Comparison of ENCODE assay signal across 28 mouse cellular contexts in the genomic region with DNA sequence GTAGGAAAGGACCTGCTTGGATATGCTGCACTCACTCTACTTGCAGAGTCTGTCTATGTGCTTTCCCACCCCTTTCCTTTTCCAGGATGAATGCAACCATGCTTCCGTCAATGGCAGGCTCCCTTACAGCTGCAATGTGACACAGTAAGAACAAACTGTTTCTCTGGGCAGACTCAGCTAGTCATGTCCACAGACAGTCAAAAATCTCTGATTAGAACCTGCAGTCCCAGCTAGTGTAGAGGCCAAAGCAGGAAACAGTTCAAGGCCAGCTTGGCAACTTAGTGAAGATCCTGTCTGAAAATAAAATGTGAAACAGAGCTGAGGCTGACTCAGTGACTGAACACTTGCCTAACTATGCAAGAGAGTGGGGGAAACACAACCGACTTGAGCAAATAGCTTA. TPM values are rescaled to one million over a fixed set of nuclear protein-coding genes. Genes with fewer than 3 reads are reported as not detected.
A peak's percentile ranks its signal among the peaks of the same experiment; 100 is the strongest.
DNase-seq lines count a peak whose midpoint lies in the region; TF ChIP-seq lines count a peak whose summit lies in the region.
"Had no signal": no experiment of that assay in that cellular context is flagged by ENCODE, and none has a peak within 500 bp of the region (broad histone marks: within the 10 kb centered on the region; RNA-seq: fewer than 3 reads in every experiment).

No protein-coding gene starts in this region.

- 77% methylated on average over 2 of the region's 2 CpGs for WGBS in cerebellum, adult 2 months

- no peaks in the 10 kb centered on the region for H3K27me3 ChIP-seq in cerebellum, adult 2 months (ENCODE audit: control insufficient read depth, insufficient read depth, low read length)
- H3K27me3 ChIP-seq: embryonic facial prominence, embryonic 12.5 days; heart, embryonic 13.5 days; hindbrain, embryonic 15.5 days; intestine, embryonic 15.5 days; liver, embryonic 15.5 days; lung, embryonic 15.5 days; Patski had no signal

- no peak for TF ChIP-seq CTCF in cerebellum, adult 2 months (IDR thresholded peaks at IDR 0.05; ENCODE audit: borderline replicate concordance, insufficient read depth, low read depth, low read length)

- no peak for TF ChIP-seq POLR2A in cerebellum, adult 2 months (IDR thresholded peaks at IDR 0.05; ENCODE audit: borderline replicate concordance, insufficient read depth, low read length)

- no peak overlapping the region for H3K4me3 ChIP-seq in cerebellum, adult 2 months (replicated peaks; ENCODE audit: insufficient read depth, low read depth, low read length)
- H3K4me3 ChIP-seq: embryonic facial prominence, embryonic 12.5 days; erythroblast, embryonic 14.5 days; heart, embryonic 13.5 days; hindbrain, embryonic 15.5 days; intestine, embryonic 15.5 days; limb, embryonic 10.5 days; liver, embryonic 15.5 days; lung, embryonic 15.5 days had no signal

- no peak overlapping the region for H3K27ac ChIP-seq in cerebellum, adult 2 months (ENCODE audit: insufficient read depth, low read length)
- H3K27ac ChIP-seq: embryonic facial prominence, embryonic 12.5 days; heart, embryonic 13.5 days; hindbrain, embryonic 15.5 days; intestine, embryonic 15.5 days; limb, embryonic 10.5 days; liver, embryonic 15.5 days; lung, embryonic 15.5 days; macrophage had no signal

- peak; percentile 39 for DNase-seq in adrenal gland, postnatal 14 days
- DNase-seq in adrenal gland, postnatal 10 days = no peak
- DNase-seq in gastrocnemius, postnatal 25 days = peak; percentile 48
- no peak for DNase-seq in gastrocnemius, postnatal 4 days (ENCODE audit: low spot score in 2 of 2)
- DNase-seq in lung, postnatal 36 days = peak; percentile 22
- DNase-seq in lung, postnatal 10 days = no peak
- peak; percentile 70 for DNase-seq in skeletal muscle tissue, adult 2 months (ENCODE audit: low read depth, low spot score)
- DNase-seq in cerebellum, adult 2 months = no peak
- DNase-seq: cerebellum, adult 18-20 months; kidney, adult 8-10 months; liver; thymus, adult 18-20 months; thymus, postnatal 36 days had no signal

- no peaks in the 10 kb centered on the region for H3K4me1 ChIP-seq in cerebellum, adult 2 months (ENCODE audit: control insufficient read depth, insufficient read depth, low read length)
- H3K4me1 ChIP-seq: embryonic facial prominence, embryonic 12.5 days; heart, embryonic 13.5 days; hindbrain, embryonic 15.5 days; intestine, embryonic 15.5 days; limb, embryonic 10.5 days; lung, embryonic 15.5 days had no signal

RNA-seq across cellular contexts. Expression of a gene that starts 18.6 kb away (rescaled TPM):
- total RNA-seq in adrenal gland, postnatal 14 days (2021) = 56.0 and 65.2 TPM in 2 replicates
- total RNA-seq in adrenal gland, postnatal 10 days (2021) = 10 to 100 TPM; 48.6 to 59.9 TPM
- total RNA-seq in gastrocnemius, postnatal 25 days (2021) = 10 to 100 TPM; 34.4 to 42.4 TPM
- total RNA-seq in gastrocnemius, postnatal 4 days (2021) = 10 to 100 TPM; 42.4 to 50.2 TPM
- 20.4 and 21.1 TPM in 2 replicates for polyA plus RNA-seq in cerebellum, adult 2 months (2012; rRNA removed)

RNA-seq across cellular contexts. Expression of a gene that starts 19.2 kb away (rescaled TPM):
- 1.5 and 3.3 TPM in 2 replicates for total RNA-seq in adrenal gland, postnatal 14 days (2021)
- total RNA-seq in adrenal gland, postnatal 10 days (2021) = 1 to 10 TPM; 2.8 to 3.5 TPM
- total RNA-seq in gastrocnemius, postnatal 25 days (2021) = 1 to 10 TPM; 1.4 to 2.3 TPM
- 1 to 10 TPM; 3.6 to 5.1 TPM for total RNA-seq in gastrocnemius, postnatal 4 days (2021)
- 7.4 and 8.1 TPM in 2 replicates for polyA plus RNA-seq in cerebellum, adult 2 months (2012; rRNA removed)
- polyA plus RNA-seq: embryonic facial prominence, embryonic 12.5 days; intestine, embryonic 15.5 days; lung, embryonic 15.5 days; macrophage; midbrain, postnatal 0 days; stomach, embryonic 16.5 days had no signal

RNA-seq across cellular contexts. Expression of a gene that starts 39.9 kb away (rescaled TPM):
- total RNA-seq in adrenal gland, postnatal 14 days (2021) = 37.3 and 48.5 TPM in 2 replicates
- total RNA-seq in adrenal gland, postnatal 10 days (2021) = 10 to 100 TPM; 37.6 to 42.2 TPM
- 10 to 100 TPM; 24.3 to 32.7 TPM for total RNA-seq in gastrocnemius, postnatal 25 days (2021)
- 10 to 100 TPM; 32.9 to 35.5 TPM for total RNA-seq in gastrocnemius, postnatal 4 days (2021)
- 124 and 130 TPM in 2 replicates for polyA plus RNA-seq in cerebellum, adult 2 months (2012; rRNA removed)

RNA-seq across cellular contexts. Expression of a gene that starts 41.8 kb away (rescaled TPM):
- 13.4 and 32.2 TPM in 2 replicates for total RNA-seq in adrenal gland, postnatal 14 days (2021)
- 10 to 100 TPM; 15.6 to 34.4 TPM for total RNA-seq in adrenal gland, postnatal 10 days (2021)
- under 1 TPM in 1 of 2 experiments, not detected in 1; 0.20 TPM for total RNA-seq in gastrocnemius, postnatal 25 days (2021)
- total RNA-seq in gastrocnemius, postnatal 4 days (2021) = 1 to 10 TPM in 1 of 2 experiments, under 1 TPM in 1; 0.64 to 1.5 TPM
- polyA plus RNA-seq in cerebellum, adult 2 months (2012; rRNA removed) = 1.5 and 2.7 TPM in 2 replicates
- total RNA-seq: granulocyte monocyte progenitor cell, adult 5-6 weeks; layer of hippocampus, postnatal 25 days; midbrain, postnatal 0 days had no signal
- polyA plus RNA-seq: embryonic facial prominence, embryonic 12.5 days; limb, embryonic 10.5 days; macrophage; midbrain, postnatal 0 days; neural tube, embryonic 14.5 days; Patski had no signal

Comparison
In these comparisons a context has a peak if more than half of its experiments do, and no peak if none do; other contexts are left out.
1. DNase-seq: peak in adrenal gland, postnatal 14 days (single experiment), gastrocnemius, postnatal 25 days (single experiment), lung, postnatal 36 days (single experiment) and skeletal muscle tissue, adult 2 months (single experiment); none in adrenal gland, postnatal 10 days (single experiment), gastrocnemius, postnatal 4 days (0 of 2), lung, postnatal 10 days (single experiment) and cerebellum, adult 2 months (0 of 2).